ENCODE assay signal across 23 mouse cellular contexts in the genomic region with DNA sequence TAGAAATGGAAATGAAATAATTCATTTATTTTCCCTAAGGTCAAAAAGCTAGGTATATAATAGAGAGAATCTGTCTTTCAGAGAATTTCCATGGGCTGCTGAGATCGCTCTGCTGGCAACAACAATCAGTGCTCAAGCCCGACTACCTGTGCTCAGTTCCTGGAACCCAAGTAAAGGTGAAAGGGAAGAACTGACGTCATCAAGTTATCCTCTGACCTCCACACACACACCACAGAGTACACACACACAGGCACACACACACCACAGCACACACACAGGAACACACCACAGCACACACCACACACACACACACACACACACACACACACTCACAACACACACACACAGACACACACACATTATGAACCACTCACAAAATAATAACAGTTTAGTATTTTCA. TPM values are rescaled to one million over a fixed set of nuclear protein-coding genes. Genes with fewer than 3 reads are reported as not detected.
DNase-seq lines count a peak whose midpoint lies in the region; ATAC-seq and TF ChIP-seq lines count a peak whose summit lies in the region.
"Had no signal": no experiment of that assay in that cellular context is flagged by ENCODE, and none has a peak within 500 bp of the region (broad histone marks: within the 10 kb centered on the region; RNA-seq: fewer than 3 reads in every experiment).

No protein-coding gene starts in this region.

- ATAC-seq in liver, embryonic 11.5 days (replicated peaks; ENCODE audit: low FRiP score), result no peak
- peak; percentile 48 for ATAC-seq in CD4-positive, CD25-positive, alpha-beta regulatory T cell, adult 4 months
- no peak for ATAC-seq in forebrain, embryonic 12.5 days (ENCODE audit: low FRiP score)
- ATAC-seq: activated CD4-positive, CD25-positive, alpha-beta regulatory T cell, adult 4 months; forebrain, embryonic 13.5 days; forebrain, embryonic 15.5 days; forebrain, postnatal 0 days; Patski had no signal

- no peak overlapping the region for H3K27ac ChIP-seq in liver, adult 2 months (replicated peaks; ENCODE audit: insufficient read depth, low read depth, low read length)
- no peak overlapping the region for H3K27ac ChIP-seq in liver, embryonic 11.5 days (ENCODE audit: low read depth, low read length)
- no peak overlapping the region for H3K27ac ChIP-seq in forebrain, embryonic 12.5 days
- H3K27ac ChIP-seq: embryonic facial prominence, embryonic 13.5 days; embryonic facial prominence, embryonic 15.5 days; forebrain, embryonic 10.5 days; forebrain, embryonic 13.5 days; forebrain, embryonic 15.5 days had no signal

- no peaks in the 10 kb centered on the region for H3K36me3 ChIP-seq in liver, adult 2 months (ENCODE audit: control insufficient read depth, insufficient read depth, low read length)
- no peaks in the 10 kb centered on the region for H3K36me3 ChIP-seq in liver, embryonic 11.5 days (ENCODE audit: control insufficient read depth, insufficient read depth, low read length)
- no peaks in the 10 kb centered on the region for H3K36me3 ChIP-seq in forebrain, embryonic 12.5 days (replicated peaks)
- H3K36me3 ChIP-seq: embryonic facial prominence, embryonic 13.5 days; embryonic facial prominence, embryonic 15.5 days; forebrain, embryonic 10.5 days; forebrain, embryonic 15.5 days had no signal

- no peaks in the 10 kb centered on the region for H3K9me3 ChIP-seq in liver, embryonic 11.5 days (ENCODE audit: control insufficient read depth, low read length)
- no peaks in the 10 kb centered on the region for H3K9me3 ChIP-seq in forebrain, embryonic 12.5 days
- H3K9me3 ChIP-seq: embryonic facial prominence, embryonic 13.5 days; embryonic facial prominence, embryonic 15.5 days; forebrain, embryonic 10.5 days; forebrain, embryonic 13.5 days; forebrain, embryonic 15.5 days had no signal

- 23% methylated on average over 3 of the region's 3 CpGs for WGBS in liver, adult 2 months
- 74% methylated on average over 3 of the region's 3 CpGs for WGBS in liver, embryonic 11.5 days
- WGBS in forebrain, embryonic 12.5 days, result 86% methylated on average over 3 of the region's 3 CpGs

- TF ChIP-seq POLR2A in liver, adult 2 months (IDR thresholded peaks at IDR 0.05; ENCODE audit: extremely low read depth, insufficient read depth, low read length), result no peak

- H3K9ac ChIP-seq in liver, adult 2 months (ENCODE audit: low read depth, low read length), result no peak overlapping the region
- H3K9ac ChIP-seq in liver, embryonic 11.5 days (ENCODE audit: low read depth, low read length), result no peak overlapping the region
- H3K9ac ChIP-seq in forebrain, embryonic 12.5 days, result no peak overlapping the region
- H3K9ac ChIP-seq: embryonic facial prominence, embryonic 13.5 days; embryonic facial prominence, embryonic 15.5 days; forebrain, embryonic 13.5 days; forebrain, embryonic 15.5 days; forebrain, postnatal 0 days had no signal

- H3K4me2 ChIP-seq in liver, embryonic 11.5 days, result no peak overlapping the region
- H3K4me2 ChIP-seq in forebrain, embryonic 12.5 days, result no peak overlapping the region
- H3K4me2 ChIP-seq: embryonic facial prominence, embryonic 13.5 days; embryonic facial prominence, embryonic 15.5 days; forebrain, embryonic 13.5 days; forebrain, embryonic 15.5 days had no signal

- no peaks in the 10 kb centered on the region for H3K27me3 ChIP-seq in liver, adult 2 months (ENCODE audit: control insufficient read depth, insufficient read depth, low read length)
- H3K27me3 ChIP-seq in liver, embryonic 11.5 days (replicated peaks; ENCODE audit: control insufficient read depth, insufficient read depth, low read length), result no peaks in the 10 kb centered on the region
- H3K27me3 ChIP-seq in forebrain, embryonic 12.5 days, result no peaks in the 10 kb centered on the region
- H3K27me3 ChIP-seq: embryonic facial prominence, embryonic 13.5 days; embryonic facial prominence, embryonic 15.5 days; forebrain, embryonic 13.5 days; forebrain, embryonic 15.5 days; Patski had no signal

- no peak for TF ChIP-seq CTCF in liver, adult 2 months (IDR thresholded peaks at IDR 0.05; ENCODE audit: low read depth, low read length)

- peak; percentile 79 for DNase-seq in liver, adult 2 months (ENCODE audit: extremely low read depth, low read depth, low spot score)
- DNase-seq in liver, embryonic 11.5 days (ENCODE audit: low spot score), result no peak
- no peak for DNase-seq in embryo, embryonic 10.5 days (ENCODE audit: low spot score)
- DNase-seq: adrenal gland, adult 8-10 months; adrenal gland, postnatal 14 days; adrenal gland, postnatal 36 days; cerebellum, adult 11-12 months; cerebellum, adult 2 months; cerebellum, adult 9-10 months; cerebellum, postnatal 10 days; cerebellum, postnatal 25 days; embryo, embryonic 11 days; forebrain, postnatal 0 days had no signal

- no peak overlapping the region for H3K4me3 ChIP-seq in liver, adult 2 months (ENCODE audit: insufficient read depth, low read depth, low read length)
- no peak overlapping the region for H3K4me3 ChIP-seq in liver, embryonic 11.5 days (ENCODE audit: low read depth, low read length)
- H3K4me3 ChIP-seq in forebrain, embryonic 12.5 days (replicated peaks), result no peak overlapping the region
- H3K4me3 ChIP-seq: embryonic facial prominence, embryonic 13.5 days; embryonic facial prominence, embryonic 15.5 days; erythroblast, embryonic 14.5 days; forebrain, embryonic 10.5 days; forebrain, embryonic 13.5 days; forebrain, embryonic 15.5 days had no signal

- peaks cover 22% of the 10 kb centered on the region for H3K4me1 ChIP-seq in liver, adult 2 months (ENCODE audit: control insufficient read depth, insufficient read depth, low read length)
- H3K4me1 ChIP-seq in liver, embryonic 11.5 days (replicated peaks; ENCODE audit: control insufficient read depth, insufficient read depth, low read length), result peaks cover 5% of the 10 kb centered on the region; the same call in 1 of the 2 replicates
- H3K4me1 ChIP-seq in forebrain, embryonic 12.5 days, result peaks cover 3% of the 10 kb centered on the region

- no peaks in the 10 kb centered on the region for H3K79me2 ChIP-seq in liver, adult 2 months (ENCODE audit: control insufficient read depth, insufficient read depth, low read length)

RNA-seq across cellular contexts. Expression of gene Elovl6, which starts 5.1 kb away (rescaled TPM):
- total RNA-seq in liver, adult 2 months (2014; rRNA removed), result 30.5 and 44.3 TPM in 2 replicates
- polyA plus RNA-seq in liver, adult 2 months (2012; rRNA removed), result 44.6 and 70.5 TPM in 2 replicates
- 26.6 and 28.3 TPM in 2 replicates for polyA plus RNA-seq in liver, embryonic 11.5 days (2014; fragmentation: Nextera tagmentation; extraction: Ambion mirVana)
- 10 to 100 TPM; 14.3 to 14.6 TPM for polyA plus RNA-seq in CD4-positive, CD25-positive, alpha-beta regulatory T cell, adult 4 months (2017; shearing (Covaris generic))
- polyA plus RNA-seq in forebrain, embryonic 12.5 days (2016; fragmentation: Nextera tagmentation; extraction: Ambion mirVana), result 34.6 and 37.4 TPM in 2 replicates
